Mouse (Mus musculus) brain, embryonic 18.5 days (tissue): Measurements from ENCODE around the gene Zfp644.
A peak's percentile ranks its signal among the peaks of the same experiment; 100 is the strongest.
"Not testable (repeated sequence)": the region's sequence is repeated elsewhere in the genome, so short reads cannot be mapped to it uniquely, and the experiment has no call there.

Experiments used
- DNase-seq: peaks from one replicate; pipeline ENCODE4 v3.0.0-alpha.2; 2012; ENCODE audit warnings: low read depth, low spot score

Gene Zfp644

GRCm38 (mm10) chr5:106696396-106697337 is at the start of gene Zfp644:
Zfp644 (minus strand) TSS chr5:106697287.
- DNase-seq = peak; percentile 81

- no peak for DNase-seq
Observed at GRCm38 (mm10) chr5:106739716-106740115, 42.6 kb upstream of the Zfp644 start.

DNA sequence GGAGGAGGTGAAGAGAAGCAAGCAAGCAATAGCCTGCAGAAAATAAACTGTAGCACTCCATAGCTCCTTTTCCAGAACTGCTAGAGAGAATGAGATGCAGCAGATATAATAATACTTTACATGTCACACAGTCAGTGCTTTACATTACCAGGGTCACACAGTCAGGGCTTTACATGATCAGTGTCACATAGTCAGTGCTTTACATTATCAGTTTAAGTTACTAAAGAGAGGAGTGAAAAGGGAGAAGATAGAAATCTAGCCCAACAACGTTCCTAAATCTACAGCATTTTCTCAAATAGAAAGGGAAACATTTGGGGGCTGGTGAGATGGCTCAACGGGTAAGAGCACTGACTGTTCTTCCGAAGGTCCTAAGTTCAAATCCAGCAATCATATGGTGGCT is 26.4 kb upstream of the Zfp644 start:
- no peak for DNase-seq

DNA sequence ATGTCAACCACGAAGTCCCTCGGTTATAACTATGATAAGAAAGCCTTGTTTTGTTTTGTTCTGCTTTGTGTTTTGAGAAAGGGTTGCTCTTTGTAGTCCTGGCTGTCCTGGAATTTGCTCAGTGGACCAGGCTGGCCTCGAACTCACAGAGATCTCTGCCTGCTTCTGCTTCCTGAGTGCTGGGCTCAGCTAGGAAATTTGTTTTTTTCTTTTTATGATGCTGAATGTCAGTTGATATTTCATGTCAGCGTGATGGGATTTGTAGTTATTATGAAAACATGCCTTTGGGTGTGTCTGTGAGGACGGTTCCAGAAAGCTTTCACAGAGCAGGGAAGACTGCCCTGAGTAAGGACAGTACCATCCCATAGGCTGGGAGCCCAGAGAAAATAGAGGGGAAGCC is 25.7 kb upstream of the Zfp644 start:
- no peak for DNase-seq

DNA sequence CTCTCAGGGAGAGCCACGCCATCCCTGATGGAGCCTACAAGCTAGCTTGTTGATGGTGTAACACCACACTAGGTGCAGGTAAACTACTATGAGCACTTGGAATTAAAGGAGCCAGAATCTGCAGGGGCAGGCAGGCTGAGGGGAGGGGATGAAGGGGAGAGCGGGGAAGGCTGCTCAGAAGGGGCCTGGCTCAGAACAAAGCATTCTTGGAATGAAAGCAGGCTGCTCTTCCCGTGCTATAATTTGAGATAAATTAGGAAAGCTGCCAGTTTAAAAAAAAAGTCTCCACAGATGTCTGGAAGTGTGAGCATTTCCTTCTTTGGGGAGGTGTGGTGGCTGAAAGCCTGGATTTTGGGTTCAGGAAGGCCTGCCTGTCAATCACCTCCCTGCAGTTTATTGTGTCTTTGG is 14.8 kb upstream of the Zfp644 start:
- peak; percentile 50 for DNase-seq

GRCm38 (mm10) chr5:106711220-106711726 is 14.2 kb upstream of the Zfp644 start:
- no peak for DNase-seq

DNA sequence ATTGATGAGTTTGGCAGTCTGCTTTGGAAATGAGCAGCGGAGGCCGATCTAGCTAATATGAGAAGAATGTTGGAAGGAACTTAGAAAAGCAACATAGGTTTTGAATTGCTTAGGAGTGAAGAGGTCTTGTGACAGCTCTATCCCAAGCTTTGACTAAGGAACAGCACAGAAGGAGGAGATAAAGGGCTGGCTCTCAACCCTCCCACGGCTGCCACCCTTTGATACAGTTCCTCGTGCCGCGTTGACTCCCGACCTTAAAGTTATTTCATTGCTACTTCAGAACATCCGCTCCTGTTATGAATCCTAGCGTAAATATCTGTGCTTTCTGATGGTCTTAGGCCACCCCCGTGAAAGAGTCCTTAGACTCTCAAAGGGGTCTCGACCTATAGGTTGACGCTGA is 13.5 kb upstream of the Zfp644 start:
- no peak for DNase-seq

- no peak for DNase-seq
Observed at GRCm38 (mm10) chr5:106710085-106710409, 13.0 kb upstream of the Zfp644 start.

DNA sequence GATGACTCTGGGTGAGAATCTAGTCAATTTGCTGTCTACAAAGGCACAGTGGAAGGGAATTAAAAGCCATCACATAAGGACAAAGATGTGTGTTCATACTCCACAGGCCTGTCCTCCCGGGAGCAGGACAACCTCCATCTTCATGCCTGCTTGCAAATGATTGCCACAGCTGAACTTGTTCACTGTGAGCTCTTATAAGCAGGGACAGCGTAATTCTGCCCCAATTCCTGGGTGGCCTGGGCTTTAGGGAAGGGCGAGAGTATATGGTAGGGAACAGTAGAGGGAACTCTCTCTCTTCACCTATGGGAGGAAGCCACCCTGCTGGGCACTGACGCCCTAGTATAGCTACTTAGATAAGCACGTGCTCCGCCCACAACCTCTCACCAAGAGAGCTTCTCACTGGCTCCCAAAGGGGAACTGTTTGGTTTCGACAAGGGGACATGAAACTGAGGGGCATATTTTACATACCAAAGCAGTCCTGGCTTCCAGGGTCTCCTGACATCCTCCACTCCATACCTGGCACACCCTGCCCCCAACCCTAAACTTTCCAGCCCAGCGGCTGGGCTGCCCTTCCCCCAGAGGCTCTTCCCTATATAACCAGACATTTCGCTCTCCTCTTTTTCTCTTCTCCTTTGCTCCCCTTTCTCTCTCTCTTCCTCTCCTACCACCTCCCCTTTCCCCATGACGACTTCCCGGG is 12.4 kb upstream of the Zfp644 start:
- DNase-seq = no peak

GRCm38 (mm10) chr5:106706363-106706762 is 9.3 kb upstream of the Zfp644 start:
- no peak for DNase-seq

DNA sequence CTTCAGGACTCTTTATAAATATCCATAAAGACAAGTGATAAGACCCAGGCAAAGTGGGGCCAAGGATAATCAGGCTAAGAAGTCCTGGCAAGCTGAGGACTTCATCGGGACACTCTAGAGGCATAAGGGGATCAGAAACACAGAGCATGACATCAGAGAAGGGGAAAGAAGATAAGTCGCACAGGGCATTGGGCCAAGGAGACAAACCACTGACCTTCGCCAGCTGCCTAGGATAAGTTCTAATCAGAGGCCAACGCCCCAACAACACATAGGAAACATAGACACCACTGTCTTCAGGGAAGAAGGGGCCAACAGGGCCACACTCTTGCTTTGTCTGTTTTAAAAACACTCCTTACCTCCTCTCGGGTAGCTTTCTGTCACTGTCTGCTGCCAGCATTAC is 8.1 kb upstream of the Zfp644 start:
- no peak for DNase-seq

DNA sequence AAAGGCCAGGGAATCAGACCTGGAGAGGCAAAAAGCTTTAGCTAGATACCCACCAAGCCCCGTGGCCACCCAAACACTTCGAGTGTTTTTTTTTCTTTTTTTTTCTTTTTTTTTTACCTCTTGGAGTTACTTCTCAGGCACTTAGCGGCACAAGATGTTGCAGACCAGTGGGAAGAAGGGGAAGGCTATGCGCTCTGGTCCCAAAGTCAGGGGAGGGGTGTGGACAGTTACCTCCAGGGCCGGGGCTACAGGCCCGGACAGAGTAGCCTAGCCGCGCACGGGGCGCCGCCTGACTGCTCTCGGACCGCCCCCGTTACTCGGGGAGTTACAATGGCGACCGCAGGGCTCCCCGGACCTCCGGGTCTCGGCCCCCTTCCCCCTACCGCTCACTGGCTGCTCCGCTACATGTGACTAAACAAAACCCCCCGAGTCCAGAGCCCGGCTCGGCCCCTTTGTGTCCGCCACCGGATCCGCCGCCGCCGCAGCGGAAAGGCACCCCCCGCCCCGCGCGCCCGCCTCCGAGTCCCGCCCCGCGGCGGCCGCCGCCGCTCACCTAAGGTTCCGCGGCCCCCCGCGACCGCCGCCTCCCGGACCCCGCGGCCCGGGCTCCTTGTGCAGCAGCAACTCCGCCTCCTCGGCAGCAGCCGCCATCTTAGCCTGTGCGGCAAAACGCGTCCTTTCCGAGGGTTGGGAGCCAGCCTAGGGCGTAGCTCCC is 1.2 kb downstream of the Zfp644 start:
- no peak for DNase-seq

GRCm38 (mm10) chr5:106695141-106695540 is 1.9 kb downstream of the Zfp644 start:
- DNase-seq = no peak

DNA sequence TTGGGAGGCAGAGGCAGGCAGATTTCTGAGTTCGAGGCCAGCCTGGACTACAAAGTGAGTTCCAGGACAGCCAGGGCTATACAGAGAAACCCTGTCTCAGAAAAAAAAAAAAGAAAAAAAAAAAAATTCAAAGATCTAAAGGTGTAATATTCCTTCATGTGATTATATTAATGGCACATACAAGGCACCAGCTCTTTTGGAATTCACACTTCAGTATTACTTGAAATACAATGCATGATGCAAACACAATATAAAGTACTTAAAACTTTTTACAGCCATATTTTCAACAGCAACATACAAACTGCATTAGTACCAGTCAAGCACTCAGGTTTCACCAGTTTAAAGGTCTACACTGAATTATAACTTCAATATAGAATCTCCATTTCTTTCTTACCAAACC is 2.4 kb downstream of the Zfp644 start:
- no peak for DNase-seq

- DNase-seq = no peak
Observed at GRCm38 (mm10) chr5:106693034-106693433, 4.1 kb downstream of the Zfp644 start.

DNA sequence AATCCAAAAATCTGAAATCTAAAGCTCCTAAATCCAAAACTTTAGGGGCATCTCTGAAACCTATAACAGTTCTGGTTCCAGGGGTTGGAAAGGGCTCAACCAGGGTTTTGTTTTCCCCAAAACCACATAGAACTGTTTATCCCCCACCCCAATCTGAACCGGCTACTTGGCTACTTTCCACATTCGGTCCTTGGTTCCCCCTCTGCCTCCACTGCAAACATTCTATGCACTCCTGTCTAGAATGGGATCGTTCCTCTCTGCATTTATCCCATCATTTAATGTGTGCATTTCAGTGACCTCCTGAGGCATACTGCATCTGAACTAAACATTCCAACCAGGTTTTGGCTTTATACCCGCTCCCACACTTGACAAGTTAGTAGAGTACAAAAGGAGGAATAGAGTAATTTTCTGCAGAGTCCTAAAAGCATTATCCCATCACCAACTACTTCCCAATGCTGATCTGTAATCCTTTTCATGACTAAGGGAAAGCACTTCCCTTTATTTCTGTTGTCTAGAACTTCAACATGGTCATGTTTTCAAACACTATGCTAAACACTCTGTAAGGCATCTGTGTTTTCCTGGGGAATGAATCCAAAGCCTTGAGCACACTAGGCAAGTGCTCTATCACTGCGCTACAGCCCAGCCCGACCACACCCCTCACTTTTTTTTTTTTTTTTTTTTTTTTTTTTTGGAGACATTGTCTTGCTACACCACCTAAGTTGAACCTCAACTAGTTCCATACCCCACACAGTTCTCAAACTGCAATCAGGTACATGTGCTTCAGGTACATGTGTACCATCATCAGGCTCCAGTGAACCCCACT is 16.2 kb downstream of the Zfp644 start:
- no peak for DNase-seq

DNA sequence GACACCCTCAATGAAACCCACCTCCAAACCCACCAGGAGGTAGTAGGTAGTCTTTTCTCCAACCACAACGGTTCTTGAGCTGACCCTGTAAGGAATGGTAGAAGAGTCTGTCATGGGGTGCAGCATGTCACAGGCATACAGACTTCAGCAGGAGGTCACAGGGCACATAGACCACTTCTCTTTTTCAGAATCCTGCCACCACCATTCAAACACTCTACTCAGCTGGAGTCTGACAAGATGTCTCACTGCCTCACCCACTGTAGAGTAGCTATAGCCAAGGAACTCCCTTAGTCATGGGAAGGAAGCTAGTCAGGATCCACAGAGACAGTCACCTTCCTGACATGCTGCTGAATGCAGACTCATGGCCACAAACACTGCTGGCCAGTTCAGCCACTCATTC is 17.4 kb downstream of the Zfp644 start:
- no peak for DNase-seq

GRCm38 (mm10) chr5:106678823-106679222 is 18.3 kb downstream of the Zfp644 start:
- not testable (repeated sequence) for DNase-seq

- no peak for DNase-seq
Observed at GRCm38 (mm10) chr5:106676784-106677183, 20.3 kb downstream of the Zfp644 start.

DNA sequence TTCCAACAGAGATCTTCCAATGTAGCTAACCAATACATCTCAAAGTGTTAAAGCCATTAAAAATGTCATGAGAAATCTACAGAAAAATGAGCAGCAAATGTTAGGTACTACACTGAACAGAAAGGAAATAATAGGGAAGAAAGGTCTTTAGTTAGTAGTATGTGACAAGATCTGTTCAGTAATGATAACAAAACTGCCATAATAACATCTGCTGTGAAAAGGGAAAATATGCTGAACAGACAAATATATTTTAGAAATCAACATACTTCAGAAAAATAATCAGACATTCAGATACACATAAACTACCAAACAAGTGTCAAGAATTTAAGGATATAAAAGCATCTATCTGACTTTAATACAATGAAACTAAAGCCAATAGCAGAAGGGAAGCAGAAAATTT is 24.5 kb downstream of the Zfp644 start:
- DNase-seq = no peak

GRCm38 (mm10) chr5:106671893-106672292 is 25.2 kb downstream of the Zfp644 start:
- DNase-seq = no peak
